Mouse (Mus musculus) c-Kit-positive CD71-positive TER-119-positive erythroid progenitor cells, embryonic 14.5 days (primary cell): Measurements from ENCODE around the gene Slc3a1.
A peak's percentile ranks its signal among the peaks of the same experiment; 100 is the strongest.

ENCODE experiments used
- DNase-seq: peaks from one replicate; pipeline ENCODE4 v3.0.0-alpha.2; 2013; ENCODE audit warnings: low spot score

The Slc3a1 gene

DNA sequence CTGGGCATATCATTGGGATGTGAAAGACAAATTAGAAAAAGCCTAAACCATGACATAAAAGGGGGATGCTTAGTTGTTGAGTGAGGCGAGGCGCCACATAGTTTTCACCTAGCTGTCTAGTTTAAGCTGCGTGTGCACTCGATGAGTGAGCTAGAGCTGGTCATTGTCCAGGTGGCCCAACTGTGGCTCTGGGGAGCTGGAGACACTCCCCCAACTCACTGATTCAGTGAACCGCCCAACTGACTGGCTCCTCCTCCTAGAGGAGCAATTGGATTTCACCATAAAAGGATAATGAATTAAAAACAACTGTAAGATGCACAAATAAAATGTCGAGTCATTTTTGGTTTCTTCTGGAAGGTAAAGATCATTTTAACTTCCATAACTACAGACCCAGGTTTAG lies 60.8 kb downstream of the Slc3a1 start:
- DNase-seq: no peak

DNA sequence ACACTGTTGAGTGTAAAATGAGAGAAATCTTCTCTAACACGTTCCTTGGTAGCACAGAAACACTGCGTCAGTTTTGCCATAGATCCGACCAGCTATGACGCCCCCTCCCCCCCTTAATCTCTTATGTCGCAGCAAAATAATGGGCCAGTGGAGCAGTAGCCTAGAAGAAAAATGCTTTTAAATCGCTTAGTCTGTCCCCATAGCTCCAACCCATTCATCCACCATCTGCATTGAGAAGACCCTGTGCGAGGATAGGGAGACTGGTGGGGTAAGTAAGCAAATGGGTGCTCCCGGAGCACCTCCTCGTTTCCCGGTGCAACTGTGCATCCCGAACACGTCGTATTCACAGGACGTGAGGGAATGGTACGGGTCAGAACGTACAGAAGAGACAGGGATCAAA lies 61.4 kb downstream of the Slc3a1 start:
- no peak for DNase-seq

DNA sequence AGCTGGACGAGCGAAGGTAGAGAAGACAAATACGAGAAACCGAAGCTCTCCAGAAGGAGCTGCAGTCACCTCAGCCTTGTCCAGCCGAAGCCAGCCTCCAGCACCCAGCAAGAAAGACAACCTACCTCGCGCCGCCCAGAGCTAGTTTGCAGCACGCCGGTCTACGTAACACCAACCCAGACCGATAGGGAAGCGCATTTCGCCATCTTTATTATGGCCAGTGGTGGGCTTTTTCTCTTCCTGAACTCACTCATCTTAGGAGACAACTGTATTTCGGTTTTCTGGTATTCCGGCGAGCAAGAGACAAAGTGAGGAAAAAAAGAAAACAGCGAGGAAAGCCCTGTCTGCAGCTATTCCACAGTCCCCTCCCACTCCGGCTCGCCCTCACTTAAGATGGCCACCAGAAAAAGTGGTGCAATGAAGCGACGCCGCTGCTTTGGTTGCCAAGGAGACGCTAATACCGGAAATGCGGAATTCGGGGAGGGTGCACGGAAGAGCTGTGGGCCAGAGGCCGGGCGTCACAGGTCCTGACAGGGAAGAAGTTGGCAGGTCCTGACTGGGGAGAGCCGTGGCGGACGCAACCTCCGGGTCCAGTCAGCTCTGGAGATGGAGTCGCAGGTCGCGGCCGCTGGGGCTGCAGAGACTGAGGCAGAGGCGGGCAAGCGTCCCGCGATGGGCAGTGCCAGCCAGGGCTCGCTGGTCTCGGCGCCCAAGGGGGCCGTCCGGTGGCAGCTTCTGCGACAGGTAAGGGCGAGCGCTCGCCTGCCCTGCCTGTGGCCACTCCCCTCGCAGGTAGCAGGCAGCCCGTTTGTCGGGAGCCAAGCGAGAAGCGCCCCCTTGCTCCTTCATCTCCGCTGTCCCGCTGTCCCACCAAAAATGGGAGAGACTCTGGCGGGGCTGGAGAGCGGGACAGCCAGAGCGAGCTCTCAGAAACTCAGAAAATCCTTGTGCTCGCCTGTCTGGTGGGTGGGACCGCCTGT lies 62.2 kb downstream of the Slc3a1 start, which contains the start of the genes Prepl and Camkmt:
TSS of gene Prepl (minus strand) at position 122 of the 980 bp plus-strand sequence.
TSS of gene Camkmt (plus strand) at position 433 of the 980 bp plus-strand sequence.
- peak; percentile 96 for DNase-seq

DNA sequence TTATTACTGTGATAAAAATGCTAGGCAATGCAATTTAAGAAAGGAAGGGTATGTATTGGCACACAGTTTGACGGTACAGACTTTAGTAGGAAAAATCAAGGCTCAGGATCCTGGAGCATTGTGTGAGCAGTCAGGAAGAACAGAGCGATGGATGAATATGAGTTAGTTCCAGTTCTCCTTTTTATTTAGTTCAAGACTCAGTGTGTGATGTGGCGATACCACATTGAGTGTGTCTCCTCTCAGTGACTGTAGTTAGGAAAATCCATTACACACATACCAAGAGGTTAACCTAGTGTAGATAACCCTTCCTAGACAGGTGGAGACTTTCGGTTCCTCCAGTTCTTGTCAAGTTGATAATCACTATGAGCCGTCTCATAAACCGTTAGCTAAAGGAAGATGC lies 63.6 kb downstream of the Slc3a1 start:
- no peak for DNase-seq

DNA sequence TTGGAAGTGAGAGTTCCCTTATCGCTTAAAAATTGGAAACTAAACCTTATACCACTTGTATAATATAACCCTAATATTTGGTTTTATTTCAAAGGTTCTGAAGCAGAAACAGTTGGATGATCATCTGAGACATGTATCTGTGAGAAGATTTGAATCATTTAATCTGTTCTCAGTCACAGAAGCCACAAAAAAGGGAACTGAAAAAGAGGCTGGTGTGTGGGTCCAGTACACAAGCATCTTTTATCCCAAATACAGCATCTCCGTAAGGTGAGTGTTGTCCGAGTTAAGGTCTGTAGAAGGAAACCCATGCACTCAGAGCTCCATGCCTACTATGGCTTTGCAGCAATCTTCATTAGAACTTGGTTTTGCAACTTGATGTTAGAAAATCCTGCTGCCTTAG lies 68.2 kb downstream of the Slc3a1 start:
- DNase-seq: no peak

DNA sequence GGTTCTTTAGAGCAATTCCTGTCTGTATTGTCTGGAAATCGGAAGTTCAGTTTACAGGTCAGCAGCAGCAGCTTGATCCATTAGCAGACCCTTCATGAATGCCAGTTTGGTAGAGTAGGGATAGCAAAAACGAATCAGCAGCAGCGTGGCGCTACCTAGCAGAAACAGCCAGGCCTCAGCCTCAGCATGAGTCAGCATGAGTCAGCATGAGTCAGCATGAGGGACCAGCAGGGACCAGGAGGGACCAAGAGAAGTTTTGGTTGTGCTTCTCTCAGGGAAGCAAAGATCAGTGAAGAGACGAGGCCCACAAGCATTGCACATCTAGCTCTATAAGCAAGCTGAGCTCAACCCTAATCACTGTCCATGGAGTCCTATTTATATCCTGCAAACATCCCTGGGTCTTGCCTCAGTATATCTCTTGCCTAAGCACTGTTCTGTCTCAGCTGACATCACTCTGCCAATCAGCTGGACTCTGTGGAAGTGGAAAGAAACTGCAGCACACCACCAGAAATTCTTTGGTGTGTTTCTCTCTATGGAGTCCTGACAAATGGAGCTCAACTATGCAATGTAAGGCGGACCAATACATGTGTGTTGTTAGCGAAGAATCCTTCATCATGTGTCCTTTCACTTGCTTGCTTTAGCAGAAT lies 70.6 kb downstream of the Slc3a1 start:
- peak; percentile 47 for DNase-seq

DNA sequence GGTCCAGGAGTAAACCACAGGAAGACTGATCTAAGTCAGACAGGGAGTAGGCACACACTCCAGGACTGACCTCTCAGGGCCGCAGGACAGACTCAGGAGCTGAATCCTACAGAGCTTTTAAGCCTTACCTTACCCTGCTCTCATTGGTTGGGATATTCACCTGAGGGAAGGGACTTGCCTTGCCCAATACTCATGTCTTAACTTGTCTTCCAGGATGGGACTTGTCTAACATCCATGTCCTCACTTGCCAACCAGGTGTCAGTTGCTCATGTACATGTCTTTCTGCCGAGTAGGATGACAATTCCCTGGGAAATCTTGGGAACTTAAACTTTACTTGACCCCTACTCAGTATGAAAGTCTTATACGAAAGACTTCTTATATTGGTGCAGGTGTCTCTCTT lies 72.1 kb downstream of the Slc3a1 start:
- DNase-seq: no peak

DNA sequence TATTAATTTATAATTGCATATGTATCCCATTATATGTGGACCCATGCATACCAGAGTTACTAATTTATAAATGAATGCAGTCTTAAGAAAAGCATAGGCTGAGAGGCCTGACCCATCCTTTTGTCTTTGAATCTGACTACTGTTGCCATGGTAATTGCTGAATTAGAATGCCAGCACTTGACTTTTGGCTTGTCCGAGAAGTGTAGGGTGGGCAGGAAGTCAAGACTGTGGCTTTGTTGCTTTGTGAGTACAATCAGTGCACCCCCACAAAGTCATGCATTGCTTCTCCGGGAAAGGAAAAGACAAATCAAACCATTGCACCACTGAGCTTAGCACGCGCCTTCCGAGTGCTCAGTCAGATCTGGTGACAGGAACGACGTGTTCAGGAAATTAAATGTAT lies 73.6 kb downstream of the Slc3a1 start:
- DNase-seq: no peak

DNA sequence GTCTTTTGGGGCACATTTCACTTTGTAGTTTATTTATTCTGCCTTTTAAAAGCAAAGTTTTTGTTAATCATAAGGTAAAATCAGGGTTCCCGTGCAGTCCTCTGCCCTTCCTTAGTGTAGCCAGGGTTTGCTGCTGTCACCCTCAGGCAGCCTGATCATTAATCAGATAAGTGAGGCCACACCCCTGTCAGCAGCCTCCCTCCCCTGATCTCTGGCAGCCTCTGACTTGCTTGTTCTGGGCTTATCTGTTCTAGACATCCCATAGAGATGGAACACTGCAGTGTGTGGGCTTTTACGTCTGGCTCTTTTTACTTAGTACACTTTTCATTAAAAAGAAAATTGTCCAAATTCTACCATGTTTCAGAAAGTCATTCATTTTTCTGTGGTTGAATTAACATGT lies 75.1 kb downstream of the Slc3a1 start:
- DNase-seq: peak; percentile 50

DNA sequence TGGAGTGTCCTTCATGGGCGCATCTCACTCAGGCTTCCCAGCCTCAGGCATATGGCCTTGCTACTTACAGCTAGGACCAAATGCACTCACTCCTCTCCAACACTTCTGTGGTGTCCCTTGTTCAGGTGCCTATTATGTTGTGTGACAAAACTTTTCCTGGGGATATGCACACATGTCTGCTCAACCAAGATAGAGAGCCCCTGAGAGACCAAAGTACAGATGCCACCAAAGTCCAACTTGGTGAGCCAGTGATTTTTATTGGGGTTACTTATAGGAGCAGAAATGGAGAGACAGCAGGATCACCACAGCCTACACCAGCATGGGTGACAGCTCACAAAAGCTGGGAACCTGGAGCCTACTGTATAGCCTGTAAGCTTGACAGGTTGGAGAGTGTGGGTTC lies 82.5 kb downstream of the Slc3a1 start:
- no peak for DNase-seq

DNA sequence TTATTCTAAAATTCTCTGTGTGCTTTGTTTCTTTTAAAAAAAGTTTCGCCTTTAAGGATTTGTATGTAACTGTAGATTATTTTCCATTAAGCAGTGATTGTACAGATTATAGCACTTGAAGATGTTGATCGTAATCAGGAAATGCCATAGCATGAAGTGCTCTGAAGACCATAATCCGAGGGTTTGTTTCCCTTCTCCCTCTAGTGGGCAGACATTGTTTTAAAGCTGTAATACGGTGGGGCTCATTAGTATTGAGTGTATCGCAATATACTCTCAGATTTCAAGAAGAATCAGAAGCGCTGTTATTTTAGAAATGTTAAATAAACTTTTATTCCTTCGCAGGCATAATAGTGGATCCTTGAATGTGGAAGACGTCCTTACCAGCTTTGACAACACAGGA lies 85.3 kb downstream of the Slc3a1 start:
- DNase-seq: no peak
